Mouse (Mus musculus) CH12.LX (cell line): ENCODE results near the gene Tcp11l2. TPM values are rescaled to one million over a fixed set of nuclear protein-coding genes. Genes with fewer than 3 reads are reported as not detected.

ENCODE experiments used
- DNase-seq: peaks from one replicate; pipeline ENCODE4 v3.0.0-alpha.2; 2013; ENCODE audit errors: extremely low read depth
- H3K27ac ChIP-seq: 2 replicates; pipeline ENCODE4 v1.5.1; 2012; ENCODE audit warnings: low read depth, mild to moderate bottlenecking, control low read depth, moderate library complexity; ENCODE audit not compliant: insufficient read depth
- H3K27me3 ChIP-seq: replicated peaks from 2 replicates; pipeline ENCODE3; 2012; ENCODE audit warnings: inconsistent platforms
- H3K36me3 ChIP-seq, 2 experiments: replicated peaks in 1 of 2; 2 replicates each; pipeline versions ENCODE3 to v1.6.1; 2012; ENCODE audit warnings: inconsistent platforms in 1 of 2, low read length in 1 of 2, mild to moderate bottlenecking in 1 of 2, mixed read lengths in 1 of 2, moderate library complexity in 1 of 2; ENCODE audit not compliant: control insufficient read depth in 1 of 2, insufficient read depth in 1 of 2
- H3K4me1 ChIP-seq, 2 experiments: 2 replicates each; pipeline ENCODE4 v1.6.1; 2012; ENCODE audit warnings: inconsistent platforms in 1 of 2, moderate library complexity in 1 of 2; ENCODE audit not compliant: insufficient read depth in 2 of 2, control insufficient read depth in 1 of 2
- H3K4me2 ChIP-seq: 2 replicates; pipeline ENCODE4 v1.6.1; 2012; ENCODE audit warnings: low read depth, mild to moderate bottlenecking, control low read depth; ENCODE audit not compliant: poor library complexity, insufficient read depth, severe bottlenecking
- H3K4me3 ChIP-seq, 3 experiments: fragments of 150-350 bp in 1 of 3; sonication (generic) in 1 of 3; replicated peaks in 1 of 3; 2 replicates each; pipeline versions ENCODE3 to v1.5.1; 2011 to 2012; ENCODE audit warnings: low read depth in 2 of 3, low read length in 2 of 3, mild to moderate bottlenecking in 2 of 3, moderate library complexity in 2 of 3, control low read depth in 1 of 3, improper control_type of control experiment in 1 of 3, inconsistent platforms in 1 of 3, mixed read lengths in 1 of 3; ENCODE audit not compliant: poor library complexity in 1 of 3
- H3K79me2 ChIP-seq: replicated peaks from 2 replicates; pipeline ENCODE4 v1.6.1; 2012; ENCODE audit warnings: mild to moderate bottlenecking, moderate library complexity; ENCODE audit not compliant: control insufficient read depth, poor library complexity, insufficient read depth, severe bottlenecking; ENCODE audit errors: extremely low read depth
- H3K9ac ChIP-seq: 2 replicates; pipeline ENCODE4 v1.6.1; 2012; ENCODE audit warnings: low read depth, mild to moderate bottlenecking, control low read depth, moderate library complexity; ENCODE audit not compliant: insufficient read depth
- H3K9me3 ChIP-seq: replicated peaks from 2 replicates; pipeline ENCODE3; 2012; ENCODE audit warnings: low read length, inconsistent platforms, mixed read lengths
- BHLHE40 ChIP-seq: IDR thresholded peaks from 2 replicates; pipeline ENCODE4 v1.6.1; 2011; ENCODE audit warnings: mild to moderate bottlenecking, low read depth, low read length, improper control_type of control experiment
- CHD1 ChIP-seq: IDR thresholded peaks from 2 replicates; pipeline ENCODE4 v1.6.1; 2012; ENCODE audit warnings: low read depth, low read length, improper control_type of control experiment, inconsistent platforms
- CTCF ChIP-seq, 2 experiments: IDR thresholded peaks in 1 of 2; conservative IDR thresholded peaks in 1 of 2; 2 replicates each; pipeline ENCODE4 v1.5.1; 2011 to 2012; ENCODE audit warnings: low read depth in 2 of 2, low read length in 2 of 2, improper control_type of control experiment in 1 of 2, inconsistent platforms in 1 of 2, mild to moderate bottlenecking in 1 of 2, moderate library complexity in 1 of 2
- E2F4 ChIP-seq: IDR thresholded peaks from 2 replicates; pipeline ENCODE4 v1.6.1; 2011; ENCODE audit warnings: low read depth, low read length, improper control_type of control experiment; ENCODE audit not compliant: insufficient replicate concordance
- ELF1 ChIP-seq: IDR thresholded peaks from 2 replicates; pipeline ENCODE4 v1.6.1; 2014; ENCODE audit warnings: low read depth, mild to moderate bottlenecking, inconsistent platforms, low read length, improper control_type of control experiment
- EP300 ChIP-seq: IDR thresholded peaks from 2 replicates; pipeline ENCODE4 v1.6.1; 2011; ENCODE audit warnings: low read length, improper control_type of control experiment
- ETS1 ChIP-seq: conservative IDR thresholded peaks from 2 replicates; pipeline ENCODE4 v1.6.1; 2012; ENCODE audit warnings: low read depth, mild to moderate bottlenecking, inconsistent platforms, low read length, improper control_type of control experiment, moderate library complexity
- HCFC1 ChIP-seq: IDR thresholded peaks from 2 replicates; pipeline ENCODE4 v1.6.1; 2012; ENCODE audit warnings: low read depth, mild to moderate bottlenecking, inconsistent platforms, low read length, improper control_type of control experiment
- IRF4 ChIP-seq: IDR thresholded peaks from 2 replicates; pipeline ENCODE4 v1.6.1; 2014; ENCODE audit warnings: low read depth, mild to moderate bottlenecking, inconsistent platforms, low read length, improper control_type of control experiment
- JUN ChIP-seq: IDR thresholded peaks from 2 replicates; pipeline ENCODE4 v1.6.1; 2011; ENCODE audit warnings: low read depth, mild to moderate bottlenecking, low read length, improper control_type of control experiment, moderate library complexity; ENCODE audit not compliant: insufficient read depth
- JUND ChIP-seq: conservative IDR thresholded peaks from 2 replicates; pipeline ENCODE4 v1.6.1; 2011; ENCODE audit warnings: low read depth, low read length, improper control_type of control experiment
- KAT2A ChIP-seq: IDR thresholded peaks from 2 replicates; pipeline ENCODE4 v1.6.1; 2012; ENCODE audit warnings: low read length, improper control_type of control experiment, inconsistent platforms; ENCODE audit not compliant: insufficient replicate concordance
- MAFK ChIP-seq: IDR thresholded peaks from 2 replicates; pipeline ENCODE4 v1.6.1; 2011; ENCODE audit warnings: low read length, improper control_type of control experiment; ENCODE audit not compliant: insufficient replicate concordance
- MAX ChIP-seq: IDR thresholded peaks from 2 replicates; pipeline ENCODE4 v1.6.1; 2011; ENCODE audit warnings: low read length, improper control_type of control experiment
- MAZ ChIP-seq: IDR thresholded peaks from 2 replicates; pipeline ENCODE4 v1.6.1; 2012; ENCODE audit warnings: low read depth, mild to moderate bottlenecking, inconsistent platforms, low read length, improper control_type of control experiment, moderate library complexity
- MEF2A ChIP-seq: IDR thresholded peaks from 2 replicates; pipeline ENCODE4 v1.6.1; 2014; ENCODE audit warnings: low read depth, mild to moderate bottlenecking, inconsistent platforms, low read length, improper control_type of control experiment, borderline replicate concordance
- NELFE ChIP-seq: IDR thresholded peaks from 2 replicates; pipeline ENCODE4 v1.6.1; 2011; ENCODE audit warnings: low read depth, low read length, improper control_type of control experiment
- RAD21 ChIP-seq: IDR thresholded peaks from 2 replicates; pipeline ENCODE4 v1.6.1; 2011; ENCODE audit warnings: low read depth, mild to moderate bottlenecking, low read length, improper control_type of control experiment, moderate library complexity
- RCOR1 ChIP-seq: conservative IDR thresholded peaks from 2 replicates; pipeline ENCODE4 v1.6.1; 2012; ENCODE audit warnings: low read depth, mild to moderate bottlenecking, inconsistent platforms, low read length, improper control_type of control experiment
- SIN3A ChIP-seq: IDR thresholded peaks from 2 replicates; pipeline ENCODE4 v1.6.1; 2012; ENCODE audit warnings: low read length, improper control_type of control experiment, inconsistent platforms
- SMC3 ChIP-seq: IDR thresholded peaks from 2 replicates; pipeline ENCODE4 v1.6.1; 2011; ENCODE audit warnings: low read depth, low read length, improper control_type of control experiment
- TBP ChIP-seq: conservative IDR thresholded peaks from 2 replicates; pipeline ENCODE4 v1.6.1; 2011; ENCODE audit warnings: low read depth, low read length, improper control_type of control experiment
- TCF12 ChIP-seq: IDR thresholded peaks from 2 replicates; pipeline ENCODE4 v1.6.1; 2014; ENCODE audit warnings: low read depth, mild to moderate bottlenecking, inconsistent platforms, low read length, improper control_type of control experiment
- UBTF ChIP-seq: IDR thresholded peaks from 2 replicates; pipeline ENCODE4 v1.6.1; 2012; ENCODE audit warnings: low read depth, mild to moderate bottlenecking, inconsistent platforms, low read length, improper control_type of control experiment, moderate library complexity
- USF2 ChIP-seq: conservative IDR thresholded peaks from 2 replicates; pipeline ENCODE4 v1.6.1; 2011; ENCODE audit warnings: low read depth, low read length, improper control_type of control experiment
- ZC3H11A ChIP-seq: IDR thresholded peaks from 2 replicates; pipeline ENCODE4 v1.6.1; 2012; ENCODE audit warnings: low read depth, mild to moderate bottlenecking, inconsistent platforms, low read length, improper control_type of control experiment
- ZMIZ1 ChIP-seq: IDR thresholded peaks from 2 replicates; pipeline ENCODE4 v1.6.1; 2012; ENCODE audit warnings: low read depth, mild to moderate bottlenecking, inconsistent platforms, low read length, improper control_type of control experiment
- dilution Hi-C: fragments of 300-500 bp; cut with MboI; formaldehyde crosslinking; loops from 2 replicates; pipeline ENCODE4 v1.14.3; 2020; ENCODE audit warnings: low sequenced_read_pairs; ENCODE audit not compliant: extremely low pct_unique_long_range_greater_than_20kb, extremely low pct_ligation_motif_present
- in situ Hi-C: fragments of 300-500 bp; cut with MboI; formaldehyde crosslinking; loops from 3 replicates; pipeline ENCODE4 v1.14.3; 2019; ENCODE audit warnings: low sequenced_read_pairs, low pct_ligation_motif_present, low pct_unique_long_range_greater_than_20kb, mixed read lengths
- polyA plus RNA-seq: library from polyadenylated mRNA; unstranded; fragments of >175 nt; gene quantifications from 2 replicates; pipeline ENCODE4 v1.2.1, GENCODE M21; 2012; ENCODE audit warnings: low read depth; ENCODE audit not compliant: insufficient read length
- total RNA-seq, 2 experiments: library from RNA; depleted of rRNA; stranded (reverse); fragments of 300-350 nt in 1 of 2; fragments of >200 nt in 1 of 2; gene quantifications; 2 replicates each; pipeline ENCODE4 v1.2.3; 2012 to 2014

The Tcp11l2 gene
- total and polyA plus RNA-seq, 3 experiments, result 2.6 to 6.0 (median 2.9) TPM

GRCm38 (mm10) chr10:84532191-84532889 is 44.1 kb upstream of the Tcp11l2 start:
- DNase-seq, result no peak
- in situ Hi-C loops, result no loop called here
- H3K9ac ChIP-seq, result peak overlapping the region; percentile 71
- dilution Hi-C loops, result no loop called here
- TF ChIP-seq JUN (no peak), TCF12 (0 out of 2 replicates have a peak, but pooled peaks have one; percentile 15), BHLHE40 (no peak), ELF1 (0 out of 2 replicates have a peak, but pooled peaks have one; percentile 34), KAT2A (0 out of 2 replicates have a peak, but pooled peaks have one; percentile 8), E2F4 (peak; percentile 70; the same call in 1 of the 2 replicates), MAX (peak; percentile 53; the same call in 1 of the 2 replicates)
- TF ChIP-seq, all 38 proteins: peak for 5
- Histone ChIP-seq H3K27me3 (no peaks in the 10 kb centered on the region), H3K4me1 (peaks cover 31 to 70% of the 10 kb centered on the region in 2 experiments), H3K27ac (peak overlapping the region; percentile 18), H3K79me2 (peaks cover 19% of the 10 kb centered on the region), H3K4me2 (peak overlapping the region; percentile 69), H3K9me3 (no peaks in the 10 kb centered on the region), H3K4me3 (peak overlapping the region; percentile 83 to 95 (median 89)), H3K36me3 (peaks cover 12 to 43% of the 10 kb centered on the region in 2 experiments)

GRCm38 (mm10) chr10:84532911-84533882 is 43.2 kb upstream of the Tcp11l2 start:
- Histone ChIP-seq H3K4me2 (peak overlapping the region; percentile 69), H3K9ac (peak overlapping the region; percentile 71), H3K36me3 (peaks cover 3 to 35% of the 10 kb centered on the region in 2 experiments), H3K4me1 (peaks cover 31 to 75% of the 10 kb centered on the region in 2 experiments), H3K4me3 (peak overlapping the region; percentile 83 to 95 (median 89)), H3K9me3 (no peaks in the 10 kb centered on the region), H3K27ac (peak overlapping the region; percentile 56), H3K79me2 (peaks cover 15% of the 10 kb centered on the region), H3K27me3 (no peaks in the 10 kb centered on the region)
- peak; percentile 71 for DNase-seq
- dilution Hi-C loops (no loop called here), in situ Hi-C loops (no loop called here)
- TF ChIP-seq E2F4 (no peak), CTCF (conservative IDR thresholded peaks at IDR 0.05 in 1 of 2, IDR thresholded peaks at IDR 0.05 in 1 of 2; ENCODE audit: low read depth in 2 of 2, low read length in 2 of 2) (peak in 1 of 2 experiments; percentile 41; a peak in 2 of 4 replicates), ETS1 (peak; percentile 52; the same call in 1 of the 2 replicates), IRF4 (peak; percentile 85), HCFC1 (no peak), RAD21 (no peak; the same call in 1 of the 2 replicates), USF2 (no peak), MAFK (no peak), UBTF (no peak), KAT2A (no peak), SIN3A (peak; percentile 23), JUND (no peak), JUN (peak; percentile 58), MAX (no peak), MAZ (no peak), ZMIZ1 (no peak), SMC3 (no peak), ZC3H11A (no peak), TCF12 (no peak), NELFE (0 out of 2 replicates have a peak, but pooled peaks have one; percentile 4), EP300 (peak; percentile 53; the same call in 1 of the 2 replicates), RCOR1 (no peak), CHD1 (no peak), TBP (peak; percentile 70; the same call in 1 of the 2 replicates), MEF2A (peak; percentile 90)
